Mouse (Mus musculus): ENCODE measurements around the gene Tmem210. TPM values are rescaled to one million over a fixed set of nuclear protein-coding genes. Genes with fewer than 3 reads are reported as not detected.

The Tmem210 gene
- polyA plus RNA-seq, 1 experiment from 2014 or later = not detected

- WGBS = 7% methylated on average over 28 of the region's 31 CpGs
- Histone ChIP-seq H3K27me3 (ENCODE audit: control insufficient read depth, insufficient read depth, low read length) (peaks cover 44% of the 10 kb centered on the region), H3K4me2 (replicated peaks; ENCODE audit: low read depth, low read length) (peak overlapping the region; percentile 61), H3K9ac (ENCODE audit: low read depth, low read length) (0 out of 2 replicates have a peak overlapping the region, but pooled peaks have one; percentile 23), H3K36me3 (ENCODE audit: control insufficient read depth, insufficient read depth, low read length) (no peaks in the 10 kb centered on the region), H3K27ac (ENCODE audit: low read depth, low read length) (no peak overlapping the region), H3K9me3 (ENCODE audit: control insufficient read depth, low read length) (no peaks in the 10 kb centered on the region), H3K4me3 (ENCODE audit: low read depth, low read length) (peak overlapping the region; percentile 35), H3K4me1 (replicated peaks; ENCODE audit: control insufficient read depth, insufficient read depth, low read length) (no peaks in the 10 kb centered on the region)
- ATAC-seq (ENCODE audit: low FRiP score) (peak; percentile 25; the same call in 1 of the 2 replicates), DNase-seq (ENCODE audit: low spot score) (peak; percentile 7)
Measured at GRCm38 (mm10) chr2:25318119-25318966, 30.4 kb downstream of the Tmem210 start.

DNA sequence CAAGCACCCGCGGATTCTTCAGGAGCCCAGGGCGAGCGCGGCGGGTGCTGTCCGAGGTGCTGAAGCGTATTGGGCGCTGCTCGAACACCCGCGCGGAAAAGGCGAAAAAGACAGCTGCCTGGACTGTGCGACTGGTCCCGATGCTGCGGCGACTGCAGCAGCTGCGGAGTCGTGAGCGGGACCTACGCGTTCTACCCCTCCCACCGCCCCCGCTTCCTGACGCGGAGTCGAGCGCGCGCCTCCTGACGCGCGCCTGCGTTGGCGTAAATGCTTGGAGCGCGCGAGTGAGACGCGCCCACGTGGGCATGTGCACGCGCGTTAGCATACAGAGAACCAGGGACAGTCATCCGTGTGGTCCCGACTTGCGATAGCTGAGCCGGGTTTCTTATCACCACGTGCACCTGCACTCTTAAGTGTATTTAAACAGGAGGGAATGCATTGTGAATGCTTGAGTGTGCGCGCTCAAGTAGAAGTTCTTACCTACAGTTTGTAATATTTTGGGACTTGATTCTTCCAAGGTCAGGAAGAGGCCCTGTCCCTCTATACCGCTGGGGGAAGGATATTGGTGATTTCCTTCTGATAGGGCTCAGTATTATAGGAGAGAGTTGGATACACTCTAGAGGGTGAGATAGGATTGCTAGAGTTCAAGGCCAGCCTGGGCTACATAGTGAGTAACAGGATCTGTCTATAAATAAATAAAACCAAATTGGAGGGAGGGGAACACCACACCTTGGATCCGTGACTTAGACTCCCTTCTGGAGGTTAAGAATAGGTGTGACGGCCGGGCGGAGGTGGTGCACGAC lies 31.2 kb downstream of the Tmem210 start, which contains the start of gene Grin1:
TSS of gene Grin1 (minus strand) at position 217 of the 803 bp plus-strand sequence.
- DNase-seq (ENCODE audit: low spot score) (peak; percentile 80), ATAC-seq (ENCODE audit: low FRiP score) (peak; percentile 43; the same call in 1 of the 2 replicates)
- no peaks in the 10 kb centered on the region for H3K9me3 ChIP-seq (ENCODE audit: control insufficient read depth, low read length)
- no peak within 1 kb of the TSS for H3K27ac ChIP-seq (ENCODE audit: low read depth, low read length)
- H3K4me1 ChIP-seq (replicated peaks; ENCODE audit: control insufficient read depth, insufficient read depth, low read length) = no peaks in the 10 kb centered on the region
- H3K4me2 ChIP-seq (replicated peaks; ENCODE audit: low read depth, low read length) = peak within 1 kb of the TSS; percentile 61
- H3K4me3 ChIP-seq (ENCODE audit: low read depth, low read length) = peak within 1 kb of the TSS; percentile 35
- H3K27me3 ChIP-seq (ENCODE audit: control insufficient read depth, insufficient read depth, low read length) = peaks cover 40% of the 10 kb centered on the region
- whole genome bisulfite sequencing = 9% methylated on average over 58 of the region's 58 CpGs
- H3K36me3 ChIP-seq (ENCODE audit: control insufficient read depth, insufficient read depth, low read length) = no peaks in the 10 kb centered on the region
- 0 out of 2 replicates have a peak within 1 kb of the TSS, but pooled peaks have one; percentile 23 for H3K9ac ChIP-seq (ENCODE audit: low read depth, low read length)

- no peak for ATAC-seq (ENCODE audit: low FRiP score)
- WGBS = 27% methylated on average over 2 of the region's 2 CpGs
- no peak for DNase-seq (ENCODE audit: low spot score)
- Histone ChIP-seq H3K4me2 (replicated peaks; ENCODE audit: low read depth, low read length) (no peak overlapping the region), H3K4me1 (replicated peaks; ENCODE audit: control insufficient read depth, insufficient read depth, low read length) (no peaks in the 10 kb centered on the region), H3K9ac (ENCODE audit: low read depth, low read length) (no peak overlapping the region), H3K4me3 (ENCODE audit: low read depth, low read length) (no peak overlapping the region), H3K27me3 (ENCODE audit: control insufficient read depth, insufficient read depth, low read length) (peaks cover 37% of the 10 kb centered on the region), H3K9me3 (ENCODE audit: control insufficient read depth, low read length) (no peaks in the 10 kb centered on the region), H3K27ac (ENCODE audit: low read depth, low read length) (no peak overlapping the region), H3K36me3 (ENCODE audit: control insufficient read depth, insufficient read depth, low read length) (no peaks in the 10 kb centered on the region)
Measured at GRCm38 (mm10) chr2:25320084-25320483, 32.1 kb downstream of the Tmem210 start.

DNA sequence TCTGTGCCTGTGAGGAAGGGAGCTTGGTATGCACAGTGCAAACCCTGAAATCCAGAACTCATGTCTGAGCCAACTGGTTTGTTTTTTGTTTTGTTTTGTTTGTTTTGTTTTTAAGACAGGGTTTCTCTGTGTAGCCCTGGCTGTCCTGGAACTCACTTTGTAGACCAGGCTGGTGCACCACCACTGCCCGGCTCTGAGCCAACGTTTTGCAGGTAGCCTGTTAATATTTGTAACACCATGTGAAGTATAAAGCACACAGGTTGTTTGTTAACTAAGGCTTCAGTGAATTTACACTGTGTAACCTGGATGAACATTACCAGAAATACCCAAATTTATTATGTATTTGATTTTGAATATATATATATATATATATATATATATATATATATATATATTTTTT lies 38.1 kb downstream of the Tmem210 start:
- Histone ChIP-seq H3K4me2 (replicated peaks; ENCODE audit: low read depth, low read length) (no peak overlapping the region), H3K36me3 (ENCODE audit: control insufficient read depth, insufficient read depth, low read length) (no peaks in the 10 kb centered on the region), H3K27me3 (ENCODE audit: control insufficient read depth, insufficient read depth, low read length) (peaks cover 1% of the 10 kb centered on the region; the same call in 1 of the 2 replicates), H3K9ac (ENCODE audit: low read depth, low read length) (no peak overlapping the region), H3K27ac (ENCODE audit: low read depth, low read length) (no peak overlapping the region), H3K4me3 (ENCODE audit: low read depth, low read length) (no peak overlapping the region), H3K9me3 (ENCODE audit: control insufficient read depth, low read length) (no peaks in the 10 kb centered on the region), H3K4me1 (replicated peaks; ENCODE audit: control insufficient read depth, insufficient read depth, low read length) (no peaks in the 10 kb centered on the region)
- DNase-seq (ENCODE audit: low spot score) (no peak), ATAC-seq (ENCODE audit: low FRiP score) (no peak)
- 78% methylated on average over 2 of the region's 2 CpGs for WGBS

DNA sequence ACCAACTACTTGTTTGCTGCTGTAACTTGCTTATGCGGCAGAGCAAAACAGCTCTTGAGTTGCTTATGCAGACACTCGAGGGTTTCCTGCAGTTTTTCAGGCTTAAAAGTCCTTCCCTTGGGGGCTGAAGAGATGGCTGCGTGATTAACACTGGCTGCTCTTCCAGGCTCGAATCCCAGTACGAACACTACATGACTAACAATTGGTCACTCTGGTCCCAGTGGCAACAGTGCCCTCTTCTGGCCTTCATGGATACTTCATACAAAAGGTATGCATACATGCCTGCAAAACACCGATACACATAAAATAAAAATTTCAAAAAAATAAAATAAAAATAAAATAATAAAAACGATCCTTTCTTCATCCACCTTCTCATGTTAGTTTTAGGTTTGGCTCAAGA lies 40.5 kb downstream of the Tmem210 start:
- WGBS = 37% methylated on average over 7 of the region's 7 CpGs
- H3K4me2 ChIP-seq (replicated peaks; ENCODE audit: low read depth, low read length) = no peak overlapping the region
- H3K27ac ChIP-seq (ENCODE audit: low read depth, low read length) = no peak overlapping the region
- no peak overlapping the region for H3K4me3 ChIP-seq (ENCODE audit: low read depth, low read length)
- H3K27me3 ChIP-seq (ENCODE audit: control insufficient read depth, insufficient read depth, low read length) = no peaks in the 10 kb centered on the region; the same call in 1 of the 2 replicates
- H3K9ac ChIP-seq (ENCODE audit: low read depth, low read length) = no peak overlapping the region
- H3K4me1 ChIP-seq (replicated peaks; ENCODE audit: control insufficient read depth, insufficient read depth, low read length) = peaks cover 3% of the 10 kb centered on the region; the same call in 1 of the 2 replicates
- H3K9me3 ChIP-seq (ENCODE audit: control insufficient read depth, low read length) = no peaks in the 10 kb centered on the region
- no peaks in the 10 kb centered on the region for H3K36me3 ChIP-seq (ENCODE audit: control insufficient read depth, insufficient read depth, low read length)
- no peak for ATAC-seq (ENCODE audit: low FRiP score)
- DNase-seq (ENCODE audit: low spot score) = peak; percentile 63

- no peak for ATAC-seq (ENCODE audit: low FRiP score)
- H3K27ac ChIP-seq (ENCODE audit: low read depth, low read length) = no peak overlapping the region
Measured at GRCm38 (mm10) chr2:25331470-25331869, 43.5 kb downstream of the Tmem210 start.

GRCm38 (mm10) chr2:25332286-25333160 lies 44.6 kb downstream of the Tmem210 start, which contains the start of gene Man1b1:
TSS of gene Man1b1 (plus strand) at chr2:25332338.
- H3K4me2 ChIP-seq (replicated peaks; ENCODE audit: low read depth, low read length) = peak within 1 kb of the TSS; percentile 86
- 0 out of 2 replicates have a peak, but pooled peaks cover 3% of the 10 kb centered on the region for H3K36me3 ChIP-seq (ENCODE audit: control insufficient read depth, insufficient read depth, low read length)
- under 1% methylated on average over 78 of the region's 78 CpGs for WGBS
- ATAC-seq (ENCODE audit: low FRiP score) = peak; percentile 98
- DNase-seq (ENCODE audit: low spot score) = peak; percentile 100
- H3K27me3 ChIP-seq (ENCODE audit: control insufficient read depth, insufficient read depth, low read length) = no peaks in the 10 kb centered on the region; the same call in 1 of the 2 replicates
- peaks cover 3% of the 10 kb centered on the region; the same call in 1 of the 2 replicates for H3K4me1 ChIP-seq (replicated peaks; ENCODE audit: control insufficient read depth, insufficient read depth, low read length)
- H3K9ac ChIP-seq (ENCODE audit: low read depth, low read length) = peak within 1 kb of the TSS; percentile 91
- peak within 1 kb of the TSS; percentile 77 for H3K27ac ChIP-seq (ENCODE audit: low read depth, low read length)
- no peaks in the 10 kb centered on the region for H3K9me3 ChIP-seq (ENCODE audit: control insufficient read depth, low read length)
- peak within 1 kb of the TSS; percentile 93 for H3K4me3 ChIP-seq (ENCODE audit: low read depth, low read length)

More at GRCm38 (mm10) chr2:25331470-25331869, 43.5 kb downstream of the Tmem210 start:
- 63% methylated on average over 9 of the region's 9 CpGs for WGBS
- Histone ChIP-seq H3K9ac (ENCODE audit: low read depth, low read length) (peak overlapping the region; percentile 91; the same call in 1 of the 2 replicates), H3K9me3 (ENCODE audit: control insufficient read depth, low read length) (no peaks in the 10 kb centered on the region), H3K4me3 (ENCODE audit: low read depth, low read length) (peak overlapping the region; percentile 93), H3K36me3 (ENCODE audit: control insufficient read depth, insufficient read depth, low read length) (0 out of 2 replicates have a peak, but pooled peaks cover 3% of the 10 kb centered on the region), H3K4me2 (replicated peaks; ENCODE audit: low read depth, low read length) (peak overlapping the region; percentile 86), H3K27me3 (ENCODE audit: control insufficient read depth, insufficient read depth, low read length) (no peaks in the 10 kb centered on the region; the same call in 1 of the 2 replicates), H3K4me1 (replicated peaks; ENCODE audit: control insufficient read depth, insufficient read depth, low read length) (peaks cover 3% of the 10 kb centered on the region; the same call in 1 of the 2 replicates)
- no peak for DNase-seq (ENCODE audit: low spot score)

All from hindbrain, embryonic 11.5 days (tissue).